11 mouse cellular contexts compared by ENCODE assay signal in genomic region chr7:82484834-82485233, GRCm38 (mm10).
DNase-seq lines count a peak whose midpoint lies in the region; ATAC-seq lines count a peak whose summit lies in the region.
"Had no signal": no experiment of that assay in that cellular context is flagged by ENCODE, and none has a peak within 500 bp of the region (broad histone marks: within the 10 kb centered on the region; RNA-seq: fewer than 3 reads in every experiment).

No protein-coding gene starts in this region.

- H3K36me3 ChIP-seq in intestine, embryonic 15.5 days = no peaks in the 10 kb centered on the region
- H3K36me3 ChIP-seq in intestine, embryonic 16.5 days (ENCODE audit: control insufficient read depth, insufficient read depth, low read length) = no peaks in the 10 kb centered on the region
- H3K36me3 ChIP-seq in embryonic facial prominence, embryonic 14.5 days (ENCODE audit: control insufficient read depth, insufficient read depth, low read length) = no peaks in the 10 kb centered on the region
- no peaks in the 10 kb centered on the region for H3K36me3 ChIP-seq in midbrain, embryonic 14.5 days (ENCODE audit: control insufficient read depth, insufficient read depth, low read length)
- H3K36me3 ChIP-seq: embryonic facial prominence, embryonic 13.5 days had no signal

- H3K4me1 ChIP-seq in intestine, embryonic 15.5 days (replicated peaks) = no peaks in the 10 kb centered on the region
- no peaks in the 10 kb centered on the region for H3K4me1 ChIP-seq in intestine, embryonic 16.5 days (ENCODE audit: control insufficient read depth, insufficient read depth, low read length)
- H3K4me1 ChIP-seq in embryonic facial prominence, embryonic 14.5 days (ENCODE audit: control insufficient read depth, insufficient read depth, low read length) = peaks cover 6% of the 10 kb centered on the region; the same call in 1 of the 2 replicates
- H3K4me1 ChIP-seq in midbrain, embryonic 14.5 days (ENCODE audit: control insufficient read depth, insufficient read depth, low read length) = 0 out of 2 replicates have a peak, but pooled peaks cover 4% of the 10 kb centered on the region

- 52% methylated on average over 5 of the region's 5 CpGs for WGBS in intestine, embryonic 15.5 days
- WGBS in intestine, embryonic 16.5 days = 41% methylated on average over 5 of the region's 5 CpGs
- 39% methylated on average over 5 of the region's 5 CpGs for WGBS in embryonic facial prominence, embryonic 14.5 days
- WGBS in midbrain, embryonic 14.5 days = 21% methylated on average over 5 of the region's 5 CpGs

- ATAC-seq in intestine, embryonic 15.5 days = peak; percentile 63; the same call in 1 of the 2 replicates
- ATAC-seq in intestine, embryonic 16.5 days = no peak
- no peak for ATAC-seq in embryonic facial prominence, embryonic 14.5 days (ENCODE audit: low read depth)
- peak; percentile 72; the same call in 1 of the 2 replicates for ATAC-seq in midbrain, embryonic 14.5 days (ENCODE audit: low FRiP score, low TSS enrichment)

- no peak overlapping the region for H3K27ac ChIP-seq in intestine, embryonic 15.5 days
- H3K27ac ChIP-seq in intestine, embryonic 16.5 days (ENCODE audit: low read length) = no peak overlapping the region
- no peak overlapping the region for H3K27ac ChIP-seq in embryonic facial prominence, embryonic 14.5 days (replicated peaks; ENCODE audit: low read depth, low read length)
- no peak overlapping the region for H3K27ac ChIP-seq in midbrain, embryonic 14.5 days (replicated peaks; ENCODE audit: low read depth, low read length)
- H3K27ac ChIP-seq: embryonic facial prominence, embryonic 13.5 days; liver, embryonic 14.5 days had no signal

- intact Hi-C loops in gastrocnemius, postnatal 14 days (cut with DNase I; ENCODE audit: low total_unique reads) = no loop called here

- peak; percentile 54 for DNase-seq in embryonic facial prominence, embryonic 14.5 days (ENCODE audit: low spot score)
- DNase-seq in gastrocnemius, postnatal 14 days = peak; percentile 61
- DNase-seq in midbrain, embryonic 14.5 days = peak; percentile 61
- DNase-seq in right cerebral cortex, postnatal 10 days (ENCODE audit: low spot score in 2 of 2) = no peak
- DNase-seq in kidney, postnatal 25 days = no peak
- no peak for DNase-seq in thymus, postnatal 25 days
- DNase-seq: kidney, adult 8-10 months had no signal

- no peak overlapping the region for H3K9ac ChIP-seq in intestine, embryonic 15.5 days
- H3K9ac ChIP-seq in intestine, embryonic 16.5 days (ENCODE audit: low read depth, low read length) = no peak overlapping the region
- H3K9ac ChIP-seq in embryonic facial prominence, embryonic 14.5 days (ENCODE audit: low read depth, low read length) = no peak overlapping the region
- no peak overlapping the region for H3K9ac ChIP-seq in midbrain, embryonic 14.5 days (replicated peaks; ENCODE audit: low read length)
- H3K9ac ChIP-seq: embryonic facial prominence, embryonic 13.5 days; liver, embryonic 14.5 days had no signal

- no peaks in the 10 kb centered on the region for H3K9me3 ChIP-seq in intestine, embryonic 15.5 days
- no peaks in the 10 kb centered on the region for H3K9me3 ChIP-seq in intestine, embryonic 16.5 days (ENCODE audit: control insufficient read depth, low read length)
- no peaks in the 10 kb centered on the region for H3K9me3 ChIP-seq in embryonic facial prominence, embryonic 14.5 days (ENCODE audit: control insufficient read depth, low read length)
- H3K9me3 ChIP-seq in midbrain, embryonic 14.5 days (ENCODE audit: control insufficient read depth, low read length) = no peaks in the 10 kb centered on the region
- H3K9me3 ChIP-seq: embryonic facial prominence, embryonic 13.5 days had no signal

- no peak overlapping the region for H3K4me2 ChIP-seq in intestine, embryonic 15.5 days (replicated peaks)
- H3K4me2 ChIP-seq in intestine, embryonic 16.5 days (ENCODE audit: low read depth, low read length) = no peak overlapping the region
- H3K4me2 ChIP-seq in embryonic facial prominence, embryonic 14.5 days (ENCODE audit: low read depth, low read length) = no peak overlapping the region
- no peak overlapping the region for H3K4me2 ChIP-seq in midbrain, embryonic 14.5 days (ENCODE audit: low read length)
- H3K4me2 ChIP-seq: embryonic facial prominence, embryonic 13.5 days had no signal

- no peak overlapping the region for H3K4me3 ChIP-seq in intestine, embryonic 15.5 days (replicated peaks)
- H3K4me3 ChIP-seq in intestine, embryonic 16.5 days (ENCODE audit: low read length) = no peak overlapping the region
- H3K4me3 ChIP-seq in embryonic facial prominence, embryonic 14.5 days (ENCODE audit: low read depth, low read length) = no peak overlapping the region
- no peak overlapping the region for H3K4me3 ChIP-seq in midbrain, embryonic 14.5 days (replicated peaks; ENCODE audit: low read depth, low read length)
- H3K4me3 ChIP-seq: embryonic facial prominence, embryonic 13.5 days had no signal

- H3K27me3 ChIP-seq in intestine, embryonic 15.5 days (replicated peaks) = no peaks in the 10 kb centered on the region
- no peaks in the 10 kb centered on the region for H3K27me3 ChIP-seq in intestine, embryonic 16.5 days (replicated peaks; ENCODE audit: control insufficient read depth, insufficient read depth, low read length)
- no peaks in the 10 kb centered on the region for H3K27me3 ChIP-seq in embryonic facial prominence, embryonic 14.5 days (replicated peaks; ENCODE audit: control insufficient read depth, insufficient read depth, low read length)
- no peaks in the 10 kb centered on the region for H3K27me3 ChIP-seq in midbrain, embryonic 14.5 days (ENCODE audit: control insufficient read depth, insufficient read depth, low read length)
- H3K27me3 ChIP-seq: embryonic facial prominence, embryonic 13.5 days had no signal

Comparison
In these comparisons a context has a peak if more than half of its experiments do, and no peak if none do; other contexts are left out.
1. ATAC-seq: peak in intestine, embryonic 15.5 days (single experiment) and midbrain, embryonic 14.5 days (single experiment); none in intestine, embryonic 16.5 days (single experiment) and embryonic facial prominence, embryonic 14.5 days (single experiment).
2. DNase-seq: peak in embryonic facial prominence, embryonic 14.5 days (single experiment), gastrocnemius, postnatal 14 days (single experiment) and midbrain, embryonic 14.5 days (single experiment); none in right cerebral cortex, postnatal 10 days (0 of 2), kidney, postnatal 25 days (0 of 2) and thymus, postnatal 25 days (single experiment).